Mouse (Mus musculus): ENCODE results near the gene Apoa5.
A peak's percentile ranks its signal among the peaks of the same experiment; 100 is the strongest.

Gene Apoa5

DNA sequence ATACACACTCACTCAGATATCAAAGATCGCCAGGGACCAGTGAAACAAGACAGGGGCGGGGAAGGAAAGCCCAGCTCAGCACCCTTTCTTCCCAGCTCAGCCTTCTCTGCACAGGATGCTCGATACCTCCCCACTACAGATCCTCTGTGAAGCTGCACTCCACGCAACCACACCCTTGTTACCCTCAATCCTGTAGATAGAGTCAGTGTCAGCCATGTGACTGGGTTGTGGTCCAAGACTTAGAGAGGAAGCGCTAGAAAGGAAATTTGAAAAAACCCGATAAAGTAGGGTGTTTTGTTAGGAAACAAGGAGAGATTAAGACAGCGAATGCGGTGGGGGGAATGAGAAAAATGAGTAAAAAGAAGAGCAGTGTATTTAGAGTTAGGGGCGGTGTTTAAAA lies 3.6 kb downstream of the Apoa5 start:
- Histone ChIP-seq H3K36me3 (ENCODE audit: insufficient read depth, low read length) (peaks cover 29% of the 10 kb centered on the region), H3K27me3 (ENCODE audit: insufficient read depth, low read length) (peaks cover 41% of the 10 kb centered on the region), H3K9me3 (ENCODE audit: low read length) (no peaks in the 10 kb centered on the region), H3K4me3 (replicated peaks; ENCODE audit: low read length) (no peak overlapping the region), H3K4me1 (replicated peaks; ENCODE audit: low read depth, low read length) (peaks cover 38% of the 10 kb centered on the region)
- TF ChIP-seq POU5F1 (IDR thresholded peaks at IDR 0.05; ENCODE audit: borderline replicate concordance, low read length) (no peak), NANOG (IDR thresholded peaks at IDR 0.05; ENCODE audit: borderline replicate concordance, low read length) (no peak), CTCF (conservative IDR thresholded peaks at IDR 0.05; ENCODE audit: low read length) (no peak)

GRCm38 (mm10) chr9:46272677-46273454 lies 4.4 kb downstream of the Apoa5 start, which contains the start of gene Zpr1:
TSS of gene Zpr1 (plus strand) at chr9:46273064.
- H3K9me3 ChIP-seq (ENCODE audit: low read length), result no peaks in the 10 kb centered on the region
- TF ChIP-seq POU5F1 (IDR thresholded peaks at IDR 0.05; ENCODE audit: borderline replicate concordance, low read length) (no peak), CTCF (conservative IDR thresholded peaks at IDR 0.05; ENCODE audit: low read length) (peak; percentile 21; the same call in 1 of the 2 replicates)
- H3K27me3 ChIP-seq (ENCODE audit: insufficient read depth, low read length), result peaks cover 33% of the 10 kb centered on the region
- peak within 1 kb of the TSS; percentile 95 for H3K4me3 ChIP-seq (replicated peaks; ENCODE audit: low read length)
- H3K4me1 ChIP-seq (replicated peaks; ENCODE audit: low read depth, low read length), result peaks cover 38% of the 10 kb centered on the region
- peaks cover 37% of the 10 kb centered on the region for H3K36me3 ChIP-seq (ENCODE audit: insufficient read depth, low read length)

DNA sequence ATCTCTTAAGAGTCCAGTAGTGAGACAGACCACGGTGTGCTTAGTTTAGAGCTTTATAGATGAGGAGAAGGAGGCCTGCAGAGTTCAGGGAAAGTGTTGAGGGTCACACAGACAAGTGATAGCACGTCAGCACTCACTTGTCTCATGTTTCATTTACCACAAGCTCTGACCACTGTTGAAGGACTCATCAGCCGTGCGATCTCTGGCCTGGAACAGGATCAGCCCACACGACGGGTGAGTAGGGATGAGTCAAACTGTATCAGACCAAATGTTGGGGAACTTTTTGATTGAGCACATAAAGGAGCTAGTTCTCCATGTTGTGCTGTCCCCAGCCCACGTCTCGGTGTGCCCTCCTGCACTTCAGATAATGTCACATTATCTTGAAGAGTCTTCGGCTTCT lies 6.1 kb downstream of the Apoa5 start:
- no peaks in the 10 kb centered on the region for H3K9me3 ChIP-seq (ENCODE audit: low read length)
- H3K4me1 ChIP-seq (replicated peaks; ENCODE audit: low read depth, low read length), result peaks cover 35% of the 10 kb centered on the region
- H3K4me3 ChIP-seq (replicated peaks; ENCODE audit: low read length), result peak overlapping the region; percentile 95
- H3K27me3 ChIP-seq (ENCODE audit: insufficient read depth, low read length), result peaks cover 17% of the 10 kb centered on the region
- H3K36me3 ChIP-seq (ENCODE audit: insufficient read depth, low read length), result peaks cover 52% of the 10 kb centered on the region
- no peak for TF ChIP-seq CTCF (conservative IDR thresholded peaks at IDR 0.05; ENCODE audit: low read length)
- no peak for TF ChIP-seq NANOG (IDR thresholded peaks at IDR 0.05; ENCODE audit: borderline replicate concordance, low read length)
- TF ChIP-seq POU5F1 (IDR thresholded peaks at IDR 0.05; ENCODE audit: borderline replicate concordance, low read length), result no peak

GRCm38 (mm10) chr9:46282631-46283436 lies 14.4 kb downstream of the Apoa5 start, which contains the start of gene Bud13:
TSS of gene Bud13 (plus strand) at chr9:46283008.
- H3K4me3 ChIP-seq (replicated peaks; ENCODE audit: low read length), result peak within 1 kb of the TSS; percentile 97

GRCm38 (mm10) chr9:46298381-46298780 lies 29.9 kb downstream of the Apoa5 start:
- Histone ChIP-seq H3K4me3 (replicated peaks; ENCODE audit: low read length) (no peak overlapping the region), H3K9me3 (ENCODE audit: low read length) (no peaks in the 10 kb centered on the region), H3K36me3 (ENCODE audit: insufficient read depth, low read length) (peaks cover 63% of the 10 kb centered on the region), H3K4me1 (replicated peaks; ENCODE audit: low read depth, low read length) (peaks cover 14% of the 10 kb centered on the region), H3K27me3 (ENCODE audit: insufficient read depth, low read length) (no peaks in the 10 kb centered on the region)
- TF ChIP-seq POU5F1 (IDR thresholded peaks at IDR 0.05; ENCODE audit: borderline replicate concordance, low read length) (no peak), NANOG (IDR thresholded peaks at IDR 0.05; ENCODE audit: borderline replicate concordance, low read length) (no peak), CTCF (conservative IDR thresholded peaks at IDR 0.05; ENCODE audit: low read length) (no peak)

More at GRCm38 (mm10) chr9:46282631-46283436, 14.4 kb downstream of the Apoa5 start, which contains the start of gene Bud13:
- TF ChIP-seq CTCF (conservative IDR thresholded peaks at IDR 0.05; ENCODE audit: low read length) (peak; percentile 64), NANOG (IDR thresholded peaks at IDR 0.05; ENCODE audit: borderline replicate concordance, low read length) (no peak)
- no peaks in the 10 kb centered on the region for H3K27me3 ChIP-seq (ENCODE audit: insufficient read depth, low read length)
- H3K9me3 ChIP-seq (ENCODE audit: low read length), result no peaks in the 10 kb centered on the region
- H3K4me1 ChIP-seq (replicated peaks; ENCODE audit: low read depth, low read length), result peaks cover 30% of the 10 kb centered on the region
- H3K36me3 ChIP-seq (ENCODE audit: insufficient read depth, low read length), result peaks cover 68% of the 10 kb centered on the region

DNA sequence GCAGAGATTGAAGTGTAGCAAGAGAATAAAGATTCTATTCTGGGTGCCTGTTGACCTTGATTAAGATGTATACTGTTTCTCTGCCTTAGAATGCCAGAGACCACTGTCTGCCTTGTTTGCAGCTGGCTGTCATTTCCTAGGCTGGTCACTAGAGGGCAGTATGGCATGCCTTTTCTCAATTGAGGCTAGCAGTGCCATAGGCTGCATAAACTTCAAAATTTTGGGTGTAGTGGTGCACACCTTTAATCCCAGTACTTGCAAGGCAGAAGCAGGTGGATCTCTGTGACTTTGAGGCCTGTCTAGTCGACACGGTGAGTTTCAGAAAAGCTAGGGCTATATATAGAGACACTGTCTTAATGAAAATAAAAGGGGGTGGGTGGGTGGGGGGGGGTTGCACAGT lies 33.7 kb downstream of the Apoa5 start:
- Histone ChIP-seq H3K27me3 (ENCODE audit: insufficient read depth, low read length) (0 out of 2 replicates have a peak, but pooled peaks cover under 1% of the 10 kb centered on the region), H3K4me3 (replicated peaks; ENCODE audit: low read length) (no peak overlapping the region), H3K4me1 (replicated peaks; ENCODE audit: low read depth, low read length) (peaks cover 19% of the 10 kb centered on the region), H3K36me3 (ENCODE audit: insufficient read depth, low read length) (peaks cover 29% of the 10 kb centered on the region), H3K9me3 (ENCODE audit: low read length) (no peaks in the 10 kb centered on the region)
- TF ChIP-seq NANOG (IDR thresholded peaks at IDR 0.05; ENCODE audit: borderline replicate concordance, low read length), result no peak
- peak; percentile 99 for TF ChIP-seq CTCF (conservative IDR thresholded peaks at IDR 0.05; ENCODE audit: low read length)

DNA sequence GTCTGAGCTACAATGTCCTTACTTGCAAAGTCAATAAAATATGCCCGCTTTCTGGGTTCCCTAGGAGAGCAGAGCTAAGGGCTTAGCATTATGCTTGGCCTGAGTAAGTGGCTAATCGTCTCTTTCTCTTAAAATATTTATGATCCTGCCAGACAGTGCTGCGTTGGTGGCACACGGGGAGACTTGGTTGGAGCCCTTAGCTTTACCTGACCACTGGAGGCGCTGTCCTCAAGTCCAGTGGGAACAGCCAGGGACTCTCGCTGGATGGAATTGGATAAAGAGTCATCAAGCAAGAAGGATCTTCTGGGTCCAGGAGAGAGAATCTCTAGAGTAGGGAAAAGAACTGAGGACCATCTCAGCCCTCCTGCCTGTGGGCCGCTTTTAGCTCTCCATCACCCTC lies 40.7 kb downstream of the Apoa5 start:
- peaks cover 26% of the 10 kb centered on the region for H3K4me1 ChIP-seq (replicated peaks; ENCODE audit: low read depth, low read length)
- peak overlapping the region; percentile 37; the same call in 1 of the 2 replicates for H3K4me3 ChIP-seq (replicated peaks; ENCODE audit: low read length)
- peak; percentile 80 for TF ChIP-seq CTCF (conservative IDR thresholded peaks at IDR 0.05; ENCODE audit: low read length)
- no peak for TF ChIP-seq POU5F1 (IDR thresholded peaks at IDR 0.05; ENCODE audit: borderline replicate concordance, low read length)
- H3K9me3 ChIP-seq (ENCODE audit: low read length), result no peaks in the 10 kb centered on the region
- H3K27me3 ChIP-seq (ENCODE audit: insufficient read depth, low read length), result peaks cover 29% of the 10 kb centered on the region
- H3K36me3 ChIP-seq (ENCODE audit: insufficient read depth, low read length), result no peaks in the 10 kb centered on the region

GRCm38 (mm10) chr9:46314507-46314906 lies 46.1 kb downstream of the Apoa5 start:
- peaks cover 18% of the 10 kb centered on the region for H3K27me3 ChIP-seq (ENCODE audit: insufficient read depth, low read length)
- H3K9me3 ChIP-seq (ENCODE audit: low read length), result peaks cover 3% of the 10 kb centered on the region
- H3K4me1 ChIP-seq (replicated peaks; ENCODE audit: low read depth, low read length), result peaks cover 24% of the 10 kb centered on the region
- TF ChIP-seq NANOG (IDR thresholded peaks at IDR 0.05; ENCODE audit: borderline replicate concordance, low read length) (no peak), CTCF (conservative IDR thresholded peaks at IDR 0.05; ENCODE audit: low read length) (peak; percentile 87)
- no peaks in the 10 kb centered on the region for H3K36me3 ChIP-seq (ENCODE audit: insufficient read depth, low read length)
- H3K4me3 ChIP-seq (replicated peaks; ENCODE audit: low read length), result no peak overlapping the region
